Mouse (Mus musculus): ENCODE measurements around the gene Vwf.

DNA sequence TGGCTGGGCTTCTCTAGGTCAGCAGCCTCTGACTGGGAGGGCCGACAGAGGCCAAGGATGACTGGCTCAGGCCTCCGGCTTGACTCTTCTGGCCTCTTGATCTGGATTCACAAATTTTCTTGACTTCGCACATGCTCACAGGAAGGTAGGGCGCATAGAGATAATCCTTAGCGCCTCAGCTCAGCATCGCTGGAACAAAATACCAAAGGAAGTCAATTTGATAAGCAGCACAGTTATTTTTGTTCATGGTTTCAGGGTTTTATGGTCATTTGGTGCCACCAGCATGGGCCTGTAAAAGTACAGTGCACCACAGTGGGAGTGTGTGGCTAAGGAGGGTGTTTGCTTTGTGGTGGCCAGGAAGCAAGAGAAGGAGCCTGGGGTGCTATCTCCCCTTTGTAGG, 37.1 kb downstream of the Vwf start:
- TF ChIP-seq POLR2AphosphoS2 (IDR thresholded peaks at IDR 0.05; ENCODE audit: insufficient read length, low read depth) = no peak
- TF ChIP-seq POLR2A (IDR thresholded peaks at IDR 0.05; ENCODE audit: insufficient read length, low read depth) = no peak
- no peak for TF ChIP-seq REST (IDR thresholded peaks at IDR 0.05; ENCODE audit: insufficient read depth, insufficient read length)
- TF ChIP-seq MYOG (IDR thresholded peaks at IDR 0.05; ENCODE audit: control insufficient read depth in 1 of 3, insufficient read depth in 1 of 3, insufficient read length in 2 of 3, low read depth in 2 of 3) = no peak
- no peak for TF ChIP-seq CEBPB (IDR thresholded peaks at IDR 0.05; ENCODE audit: insufficient read depth, poor library complexity, severe bottlenecking)
- TF ChIP-seq MAX (IDR thresholded peaks at IDR 0.05; ENCODE audit: low read depth) = no peak
- TF ChIP-seq TCF12 (IDR thresholded peaks at IDR 0.05; ENCODE audit: insufficient read depth, poor library complexity, severe bottlenecking) = no peak
- TF ChIP-seq E2F4 (IDR thresholded peaks at IDR 0.05; ENCODE audit: insufficient read depth) = no peak
- no peak for TF ChIP-seq TCF3 (IDR thresholded peaks at IDR 0.05; ENCODE audit: insufficient read length, low read depth)
- TF ChIP-seq USF1 (IDR thresholded peaks at IDR 0.05; ENCODE audit: low read depth) = no peak
- TF ChIP-seq SRF (IDR thresholded peaks at IDR 0.05; ENCODE audit: control insufficient read depth, insufficient read length, low read depth) = no peak

Data from myocyte (in vitro differentiated cells).